Mouse (Mus musculus): ENCODE measurements around the gene Pdia4.

DNA sequence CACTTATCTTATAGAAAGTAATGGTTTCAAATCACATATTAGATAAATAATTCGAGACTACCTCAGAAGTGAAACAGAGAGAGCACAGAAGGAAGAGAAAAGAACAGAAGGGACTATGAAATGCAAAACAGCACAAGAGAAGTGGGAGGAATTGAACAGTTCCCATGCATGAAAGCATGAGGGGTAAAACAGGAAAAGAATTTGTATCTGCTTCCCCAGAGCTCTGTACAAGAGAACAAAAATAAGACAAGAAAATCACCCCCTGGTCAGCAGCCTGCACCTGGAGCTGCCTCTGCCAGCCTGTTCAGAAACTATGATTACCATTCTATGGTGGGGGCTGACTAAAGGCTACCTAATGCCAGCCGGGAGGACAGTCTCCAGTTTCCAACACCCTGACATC is 5.8 kb downstream of the Pdia4 start:
- no peak for TF ChIP-seq CTCF (IDR thresholded peaks at IDR 0.05; ENCODE audit: low read depth)
- TF ChIP-seq EP300 (IDR thresholded peaks at IDR 0.05; ENCODE audit: low read depth): no peak

Measured in heart, postnatal 0 days (tissue).